Mouse (Mus musculus) splenic B cell, adult 2 months (primary cell): Measurements from ENCODE around the gene Wars.

ENCODE experiments used
- DNase-seq: peaks from one replicate; pipeline ENCODE4 v3.0.0-alpha.2; 2011; ENCODE audit warnings: low read depth, low spot score
- H3K27me3 ChIP-seq: 2 replicates; pipeline ENCODE4 v1.6.1; 2012; ENCODE audit warnings: mild to moderate bottlenecking, low read length, moderate library complexity, mixed read lengths; ENCODE audit not compliant: control insufficient read depth, poor library complexity, insufficient read depth, severe bottlenecking
- H3K36me3 ChIP-seq: 2 replicates; pipeline ENCODE4 v1.6.1; 2012; ENCODE audit warnings: mild to moderate bottlenecking, low read length, moderate library complexity, mixed read lengths; ENCODE audit not compliant: control insufficient read depth, poor library complexity, insufficient read depth, severe bottlenecking

The Wars gene

GRCm38 (mm10) chr12:108810309-108810708 lies 83.7 kb downstream of the Wars start:
- DNase-seq = no peak
- Histone ChIP-seq H3K36me3 (peaks cover 11% of the 10 kb centered on the region), H3K27me3 (no peaks in the 10 kb centered on the region)
